Mouse (Mus musculus): ENCODE measurements at regions not wholly inside any gene's neighbourhood (a gene's known extent, or its start where the extent isn't known, plus 50 kb on each side); places are given as distances from the start of the nearest gene placed in this dataset.

- ATAC-seq (ENCODE audit: insufficient read depth): no peak
- DNase-seq: no peak
- Histone ChIP-seq H3K27ac (ENCODE audit: low read depth) (no peak overlapping the region), H3K27me3 (ENCODE audit: insufficient read depth, low read length) (no peaks in the 10 kb centered on the region), H3K4me1 (ENCODE audit: insufficient read depth) (no peaks in the 10 kb centered on the region), H3K4me2 (no peak overlapping the region), H3K4me3 (ENCODE audit: low read depth, low read length) (no peak overlapping the region), H3K9ac (no peak overlapping the region), H3K9me3 (ENCODE audit: low read depth, low read length) (no peaks in the 10 kb centered on the region), H3K36me3 (ENCODE audit: insufficient read depth) (no peaks in the 10 kb centered on the region)
- 66% methylated on average over 3 of the region's 3 CpGs for WGBS
- no peak for TF ChIP-seq CTCF (IDR thresholded peaks at IDR 0.05; ENCODE audit: low read depth)
Observed at GRCm38 (mm10) chrX:167098914-167099313, 110.2 kb downstream of the Tmsb4x start.

- Histone ChIP-seq H3K9ac (no peak overlapping the region), H3K4me1 (ENCODE audit: insufficient read depth) (no peaks in the 10 kb centered on the region), H3K9me3 (ENCODE audit: low read depth, low read length) (no peaks in the 10 kb centered on the region), H3K27ac (ENCODE audit: low read depth) (no peak overlapping the region), H3K4me3 (ENCODE audit: low read depth, low read length) (no peak overlapping the region), H3K4me2 (no peak overlapping the region), H3K27me3 (ENCODE audit: insufficient read depth, low read length) (no peaks in the 10 kb centered on the region), H3K36me3 (ENCODE audit: insufficient read depth) (no peaks in the 10 kb centered on the region)
- WGBS: 42% methylated on average over 1 of the region's 1 CpGs
- TF ChIP-seq CTCF (IDR thresholded peaks at IDR 0.05; ENCODE audit: low read depth): no peak
- ATAC-seq (ENCODE audit: insufficient read depth) (no peak), DNase-seq (no peak)
Observed at GRCm38 (mm10) chrX:167091841-167092240, 117.3 kb downstream of the Tmsb4x start.

- no peaks in the 10 kb centered on the region for H3K27me3 ChIP-seq (ENCODE audit: insufficient read depth, low read length)
- H3K27ac ChIP-seq (ENCODE audit: low read depth): no peak overlapping the region
- WGBS: 42% methylated on average over 3 of the region's 3 CpGs
- no peak overlapping the region for H3K4me3 ChIP-seq (ENCODE audit: low read depth, low read length)
- no peaks in the 10 kb centered on the region for H3K36me3 ChIP-seq (ENCODE audit: insufficient read depth)
- no peaks in the 10 kb centered on the region for H3K4me1 ChIP-seq (ENCODE audit: insufficient read depth)
- DNase-seq: no peak
- H3K9me3 ChIP-seq (ENCODE audit: low read depth, low read length): no peaks in the 10 kb centered on the region
- ATAC-seq (ENCODE audit: insufficient read depth): no peak
- TF ChIP-seq CTCF (IDR thresholded peaks at IDR 0.05; ENCODE audit: low read depth): no peak
- H3K9ac ChIP-seq: no peak overlapping the region
- no peak overlapping the region for H3K4me2 ChIP-seq
Observed at GRCm38 (mm10) chrX:167088930-167089329, 120.2 kb downstream of the Tmsb4x start.

- Histone ChIP-seq H3K4me1 (ENCODE audit: insufficient read depth) (no peaks in the 10 kb centered on the region), H3K9ac (no peak overlapping the region), H3K4me3 (ENCODE audit: low read depth, low read length) (no peak overlapping the region), H3K4me2 (no peak overlapping the region), H3K9me3 (ENCODE audit: low read depth, low read length) (no peaks in the 10 kb centered on the region), H3K27ac (ENCODE audit: low read depth) (no peak overlapping the region), H3K27me3 (ENCODE audit: insufficient read depth, low read length) (no peaks in the 10 kb centered on the region), H3K36me3 (ENCODE audit: insufficient read depth) (no peaks in the 10 kb centered on the region)
- WGBS: 54% methylated on average over 2 of the region's 2 CpGs
- ATAC-seq (ENCODE audit: insufficient read depth) (no peak), DNase-seq (no peak)
- no peak for TF ChIP-seq CTCF (IDR thresholded peaks at IDR 0.05; ENCODE audit: low read depth)
Observed at GRCm38 (mm10) chrX:167088438-167088837, 120.7 kb downstream of the Tmsb4x start.

DNA sequence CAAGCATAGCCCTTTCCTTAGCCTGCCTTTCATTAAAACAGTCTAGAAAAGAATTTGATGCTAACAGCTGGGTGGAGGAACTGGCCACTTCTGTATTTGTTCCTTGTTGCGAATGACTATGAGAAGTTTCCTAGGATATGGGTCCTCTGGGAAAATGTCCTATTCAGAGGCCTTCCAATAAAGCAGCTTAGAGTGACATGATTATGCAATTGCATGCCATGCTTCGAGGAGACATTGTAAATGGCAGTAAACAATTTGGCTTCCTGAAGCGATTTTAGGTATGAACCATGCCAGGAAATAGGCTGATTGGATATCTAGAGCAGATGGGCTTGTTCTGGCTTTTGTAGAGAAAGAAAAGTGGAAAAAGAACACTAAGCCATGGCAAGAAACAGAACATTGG lies 128.3 kb downstream of the Tmsb4x start:
- Histone ChIP-seq H3K9me3 (ENCODE audit: low read depth, low read length) (no peaks in the 10 kb centered on the region), H3K27me3 (ENCODE audit: insufficient read depth, low read length) (no peaks in the 10 kb centered on the region), H3K4me2 (no peak overlapping the region), H3K4me1 (ENCODE audit: insufficient read depth) (no peaks in the 10 kb centered on the region), H3K27ac (ENCODE audit: low read depth) (no peak overlapping the region), H3K4me3 (ENCODE audit: low read depth, low read length) (no peak overlapping the region), H3K36me3 (ENCODE audit: insufficient read depth) (no peaks in the 10 kb centered on the region), H3K9ac (no peak overlapping the region)
- no peak for TF ChIP-seq CTCF (IDR thresholded peaks at IDR 0.05; ENCODE audit: low read depth)
- 61% methylated on average over 3 of the region's 3 CpGs for WGBS
- DNase-seq: no peak
- ATAC-seq (ENCODE audit: insufficient read depth): no peak

DNA sequence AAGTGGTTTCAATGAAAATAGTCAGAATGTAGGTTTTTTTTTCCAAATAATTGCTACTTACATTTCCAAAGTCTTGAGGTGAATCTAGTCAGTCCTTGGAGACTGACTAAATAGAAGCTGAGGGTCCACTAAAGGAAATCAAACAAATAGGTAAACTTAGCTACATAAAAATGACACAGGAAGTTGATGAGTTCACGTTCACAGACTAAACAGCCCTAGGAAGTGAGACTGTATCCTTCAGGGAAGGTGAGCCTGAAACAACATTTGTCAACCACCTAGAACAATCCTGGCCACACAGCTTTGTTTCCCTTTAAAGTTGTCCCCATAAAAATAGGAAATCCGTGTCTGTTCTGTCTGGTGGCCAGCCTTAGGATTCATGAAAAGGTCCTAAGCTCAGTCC lies 140.0 kb downstream of the Tmsb4x start:
- Histone ChIP-seq H3K4me2 (no peak overlapping the region), H3K36me3 (ENCODE audit: insufficient read depth) (no peaks in the 10 kb centered on the region), H3K27ac (ENCODE audit: low read depth) (no peak overlapping the region), H3K9me3 (ENCODE audit: low read depth, low read length) (no peaks in the 10 kb centered on the region), H3K9ac (no peak overlapping the region), H3K4me3 (ENCODE audit: low read depth, low read length) (no peak overlapping the region), H3K4me1 (ENCODE audit: insufficient read depth) (no peaks in the 10 kb centered on the region), H3K27me3 (ENCODE audit: insufficient read depth, low read length) (no peaks in the 10 kb centered on the region)
- no peak for ATAC-seq (ENCODE audit: insufficient read depth)
- no peak for DNase-seq
- TF ChIP-seq CTCF (IDR thresholded peaks at IDR 0.05; ENCODE audit: low read depth): no peak
- 58% methylated on average over 2 of the region's 2 CpGs for WGBS

DNA sequence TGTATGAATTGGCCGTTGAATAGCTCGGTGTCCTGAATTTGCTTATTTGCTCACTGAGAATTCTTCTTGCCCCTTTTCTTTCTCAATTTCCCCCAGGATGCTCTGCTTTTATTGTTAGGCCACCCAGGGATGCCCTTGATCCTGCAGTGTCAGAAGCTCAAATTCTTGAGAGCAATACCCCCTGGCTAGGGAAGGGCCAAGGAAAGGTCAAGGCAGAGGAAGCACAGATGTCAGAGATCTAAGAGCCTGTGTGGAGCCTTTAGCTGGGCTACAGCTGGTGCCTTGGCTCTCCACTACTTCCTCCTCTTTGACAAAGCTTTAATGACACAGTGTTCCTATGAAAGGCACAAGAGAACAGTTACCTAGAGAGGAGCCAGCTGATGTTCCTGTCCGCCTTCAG lies 141.2 kb downstream of the Tmsb4x start:
- no peak for ATAC-seq (ENCODE audit: insufficient read depth)
- TF ChIP-seq CTCF (IDR thresholded peaks at IDR 0.05; ENCODE audit: low read depth): no peak
- Histone ChIP-seq H3K27me3 (ENCODE audit: insufficient read depth, low read length) (no peaks in the 10 kb centered on the region), H3K9ac (no peak overlapping the region), H3K4me3 (ENCODE audit: low read depth, low read length) (no peak overlapping the region), H3K4me1 (ENCODE audit: insufficient read depth) (no peaks in the 10 kb centered on the region), H3K36me3 (ENCODE audit: insufficient read depth) (no peaks in the 10 kb centered on the region), H3K27ac (ENCODE audit: low read depth) (no peak overlapping the region), H3K9me3 (ENCODE audit: low read depth, low read length) (no peaks in the 10 kb centered on the region), H3K4me2 (no peak overlapping the region)
- WGBS: 69% methylated on average over 3 of the region's 3 CpGs
- no peak for DNase-seq

DNA sequence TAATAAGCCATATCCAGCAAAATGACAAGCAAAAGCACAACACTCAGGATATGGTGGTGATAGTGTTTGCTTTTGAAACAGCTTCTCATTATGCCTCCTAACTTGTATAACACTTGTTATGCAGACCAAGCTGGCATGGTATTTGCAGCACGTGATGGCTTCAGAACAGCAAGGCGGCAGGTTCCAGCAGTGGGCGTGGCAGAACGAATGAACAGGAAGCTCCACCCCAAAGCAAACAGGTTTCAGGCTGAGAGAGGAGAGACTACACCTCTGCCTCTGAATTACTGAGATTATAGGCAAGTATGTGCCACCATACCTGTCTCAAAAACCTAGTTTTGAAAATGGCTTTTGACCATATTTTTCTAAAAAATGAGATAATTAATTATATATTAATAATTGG lies 145.2 kb downstream of the Tmsb4x start:
- no peak for TF ChIP-seq CTCF (IDR thresholded peaks at IDR 0.05; ENCODE audit: low read depth)
- WGBS: 32% methylated on average over 4 of the region's 4 CpGs
- DNase-seq: no peak

More for the DNA sequence above, 145.2 kb downstream of the Tmsb4x start:
- no peak overlapping the region for H3K4me2 ChIP-seq
- no peak overlapping the region for H3K27ac ChIP-seq (ENCODE audit: low read depth)
- no peaks in the 10 kb centered on the region for H3K36me3 ChIP-seq (ENCODE audit: insufficient read depth)
- no peaks in the 10 kb centered on the region for H3K4me1 ChIP-seq (ENCODE audit: insufficient read depth)
- no peaks in the 10 kb centered on the region for H3K27me3 ChIP-seq (ENCODE audit: insufficient read depth, low read length)
- no peaks in the 10 kb centered on the region for H3K9me3 ChIP-seq (ENCODE audit: low read depth, low read length)
- H3K4me3 ChIP-seq (ENCODE audit: low read depth, low read length): no peak overlapping the region
- no peak overlapping the region for H3K9ac ChIP-seq
- no peak for ATAC-seq (ENCODE audit: insufficient read depth)

Measured in lung, embryonic 14.5 days (tissue).